Mouse (Mus musculus) neural tube, embryonic 14.5 days (tissue): ENCODE data around the gene Gm14326. TPM values are rescaled to one million over a fixed set of nuclear protein-coding genes. Genes with fewer than 3 reads are reported as not detected.

ENCODE experiments used
- polyA plus RNA-seq: library from polyadenylated mRNA; unstranded; fragments of >200 nt; fragmentation: Nextera tagmentation; extraction: Ambion mirVana; gene quantifications from 2 replicates; pipeline ENCODE4 v1.2.1, GENCODE M21; 2014

Gene Gm14326
- polyA plus RNA-seq, 1 experiment from 2014 or later: 17.6 TPM

Other genes starting within 250 kb of the Gm14326 start
- gene Gm14322, start 198.0 kb downstream of the Gm14326 start, polyA plus RNA-seq: 4.0 and 4.6 TPM in 2 replicates
- gene Gm14325, start 117.0 kb downstream of the Gm14326 start, polyA plus RNA-seq: 36.5 and 41.4 TPM in 2 replicates
- gene Gm14327, start 60.2 kb downstream of the Gm14326 start, polyA plus RNA-seq: 1.3 and 3.1 TPM in 2 replicates
- not detected in 2 replicates for gene Zfp972, start 31.7 kb downstream of the Gm14326 start, polyA plus RNA-seq
- gene Zfp971, start 66.0 kb upstream of the Gm14326 start, polyA plus RNA-seq: 11.5 and 13.6 TPM in 2 replicates
- 15.9 and 16.9 TPM in 2 replicates for gene Zfp931, start 121.2 kb upstream of the Gm14326 start, polyA plus RNA-seq
- 58.7 and 66.9 TPM in 2 replicates for gene Phactr3, start 161.7 kb upstream of the Gm14326 start, polyA plus RNA-seq